Mouse (Mus musculus) megakaryocyte, embryonic 14.5 days (primary cell): ENCODE results near the gene Fbxl13. TPM values are rescaled to one million over a fixed set of nuclear protein-coding genes. Genes with fewer than 3 reads are reported as not detected.

Source experiments
- H3K27me3 ChIP-seq: replicated peaks from 2 replicates; pipeline ENCODE3; 2012; ENCODE audit warnings: inconsistent platforms
- H3K36me3 ChIP-seq: replicated peaks from 2 replicates; pipeline ENCODE3; 2012; ENCODE audit warnings: low read length, inconsistent platforms, mixed read lengths
- H3K4me1 ChIP-seq: 2 replicates; pipeline ENCODE4 v1.6.1; 2012; ENCODE audit warnings: inconsistent platforms
- H3K4me3 ChIP-seq: replicated peaks from 2 replicates; pipeline ENCODE3; 2012; ENCODE audit warnings: moderate library complexity, mild to moderate bottlenecking, inconsistent platforms
- H3K9me3 ChIP-seq: 2 replicates; pipeline ENCODE4 v1.6.1; 2012; ENCODE audit warnings: inconsistent platforms
- FLI1 ChIP-seq: IDR thresholded peaks from 2 replicates; pipeline ENCODE4 v1.6.1; 2012; ENCODE audit warnings: low read length, inconsistent platforms, mixed read lengths
- GATA1 ChIP-seq: IDR thresholded peaks from 3 replicates; pipeline ENCODE4 v1.6.1; 2012; ENCODE audit warnings: mixed read lengths, low read length, inconsistent platforms, borderline replicate concordance
- polyA plus RNA-seq: library from polyadenylated mRNA; stranded (reverse); fragments of >175 nt; gene quantifications from 2 replicates; pipeline ENCODE4 v1.2.3, GENCODE M21; 2012; ENCODE audit warnings: low replicate concordance; ENCODE audit not compliant: insufficient read depth

Gene Fbxl13
- polyA plus RNA-seq, 1 experiment: not detected

DNA sequence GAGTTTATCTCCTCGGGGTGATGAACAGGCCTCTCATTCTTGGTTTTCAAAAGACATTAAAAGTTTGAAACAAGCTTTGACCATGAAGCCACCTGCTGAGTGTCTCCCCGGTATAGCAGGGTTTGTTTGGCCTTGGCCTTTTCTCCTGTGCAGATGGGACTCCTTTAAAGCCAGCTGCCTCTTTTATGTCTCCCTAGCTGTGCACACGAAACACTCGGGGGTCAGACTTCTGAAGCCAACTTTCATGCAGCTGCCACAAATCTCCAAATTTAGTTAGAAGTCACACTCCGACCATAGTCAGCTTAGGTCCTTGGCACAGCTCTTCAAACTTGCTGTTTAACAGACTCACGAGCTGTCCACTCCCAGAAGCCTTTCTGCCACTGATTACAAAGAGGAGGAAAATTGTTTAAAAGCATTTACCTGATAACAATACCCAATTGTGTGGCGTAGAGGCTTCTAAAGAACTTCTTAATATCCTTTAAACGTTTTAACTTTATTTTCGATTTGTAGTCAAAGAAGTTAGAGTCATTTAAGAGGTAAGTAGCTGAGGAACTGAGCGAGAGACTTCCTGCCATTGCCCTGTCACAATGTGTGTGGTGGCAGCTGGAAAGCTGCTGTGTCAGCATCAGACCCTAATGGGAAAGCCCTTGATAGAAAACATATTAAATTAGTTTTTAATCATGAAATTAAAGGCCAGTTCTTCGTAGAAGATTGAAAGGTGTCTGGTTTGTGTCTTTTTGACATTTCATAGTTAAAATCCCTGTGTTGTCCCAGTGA lies 162.8 kb downstream of the Fbxl13 start:
- no peaks in the 10 kb centered on the region for H3K9me3 ChIP-seq
- peaks cover 34% of the 10 kb centered on the region for H3K4me1 ChIP-seq
- TF ChIP-seq GATA1: no peak
- TF ChIP-seq FLI1: no peak
- no peaks in the 10 kb centered on the region for H3K27me3 ChIP-seq
- no peak overlapping the region for H3K4me3 ChIP-seq
- peaks cover 34% of the 10 kb centered on the region for H3K36me3 ChIP-seq

DNA sequence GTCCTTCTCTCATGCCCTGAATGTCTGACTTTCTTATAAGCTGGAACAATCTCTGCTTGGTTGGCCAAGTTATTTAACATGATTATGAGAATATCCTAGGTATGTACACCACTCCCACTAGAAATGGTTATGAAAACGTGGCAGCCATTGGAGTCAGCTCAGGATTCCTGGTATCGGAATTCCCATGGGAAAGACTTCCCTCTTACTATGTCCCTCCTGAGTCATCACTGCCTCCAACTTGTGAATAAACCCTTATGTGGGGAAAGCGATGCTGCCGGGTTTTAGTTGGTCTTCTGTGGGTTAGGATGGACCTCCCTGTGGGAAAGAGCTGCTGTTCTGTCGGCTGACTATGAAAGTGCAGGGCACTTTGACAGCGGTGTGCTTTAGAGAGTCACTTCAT lies 163.9 kb downstream of the Fbxl13 start:
- TF ChIP-seq GATA1: no peak
- TF ChIP-seq FLI1: no peak
- Histone ChIP-seq H3K27me3 (no peaks in the 10 kb centered on the region), H3K9me3 (no peaks in the 10 kb centered on the region), H3K36me3 (peaks cover 36% of the 10 kb centered on the region), H3K4me3 (no peak overlapping the region), H3K4me1 (peaks cover 34% of the 10 kb centered on the region)

DNA sequence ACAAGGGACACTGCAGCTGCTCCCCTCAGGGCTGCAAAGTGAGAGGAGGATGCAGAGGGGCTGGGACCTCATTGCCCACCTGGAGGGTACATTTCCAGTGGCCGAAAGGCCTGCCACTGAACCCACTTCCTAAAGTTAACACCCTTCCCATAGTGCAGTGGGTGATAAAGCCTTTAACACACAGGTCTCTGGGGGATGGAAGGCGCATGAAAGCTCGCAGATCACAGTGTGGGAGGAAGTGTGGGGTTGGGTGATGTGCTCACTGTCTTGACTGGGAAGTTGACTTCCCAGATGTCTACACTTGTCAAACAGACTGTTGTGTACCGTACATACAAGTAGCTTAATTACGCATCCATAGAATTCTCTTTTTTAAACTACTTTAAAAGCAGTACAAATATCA lies 165.7 kb downstream of the Fbxl13 start:
- H3K4me1 ChIP-seq: peaks cover 29% of the 10 kb centered on the region
- H3K9me3 ChIP-seq: no peaks in the 10 kb centered on the region
- H3K4me3 ChIP-seq: peak overlapping the region; percentile 54
- TF ChIP-seq GATA1 (no peak), FLI1 (no peak)
- no peaks in the 10 kb centered on the region for H3K27me3 ChIP-seq
- peaks cover 49% of the 10 kb centered on the region for H3K36me3 ChIP-seq

DNA sequence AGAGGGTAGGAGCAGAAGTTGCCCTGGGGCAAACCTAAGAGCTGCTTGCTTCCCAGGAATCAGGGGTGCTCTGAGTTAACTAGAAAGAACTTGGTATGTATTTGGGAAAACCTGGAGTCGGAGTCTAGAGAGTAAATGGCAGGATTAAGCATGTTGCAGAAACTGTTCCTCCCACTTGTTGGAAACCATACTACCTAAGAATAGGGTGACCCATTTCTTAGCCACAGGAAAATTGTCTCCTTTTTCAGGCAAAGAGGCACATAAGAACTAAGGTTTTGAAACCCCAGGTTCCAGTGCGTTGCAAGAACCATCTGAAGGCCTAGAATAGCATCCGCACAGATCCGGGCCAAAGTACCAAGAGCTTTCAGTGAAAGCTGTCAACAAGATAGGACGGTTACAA lies 167.0 kb downstream of the Fbxl13 start:
- no peak overlapping the region for H3K4me3 ChIP-seq
- H3K4me1 ChIP-seq: peaks cover 29% of the 10 kb centered on the region
- H3K27me3 ChIP-seq: no peaks in the 10 kb centered on the region
- peaks cover 49% of the 10 kb centered on the region for H3K36me3 ChIP-seq
- no peak for TF ChIP-seq GATA1
- no peak for TF ChIP-seq FLI1
- no peaks in the 10 kb centered on the region for H3K9me3 ChIP-seq

DNA sequence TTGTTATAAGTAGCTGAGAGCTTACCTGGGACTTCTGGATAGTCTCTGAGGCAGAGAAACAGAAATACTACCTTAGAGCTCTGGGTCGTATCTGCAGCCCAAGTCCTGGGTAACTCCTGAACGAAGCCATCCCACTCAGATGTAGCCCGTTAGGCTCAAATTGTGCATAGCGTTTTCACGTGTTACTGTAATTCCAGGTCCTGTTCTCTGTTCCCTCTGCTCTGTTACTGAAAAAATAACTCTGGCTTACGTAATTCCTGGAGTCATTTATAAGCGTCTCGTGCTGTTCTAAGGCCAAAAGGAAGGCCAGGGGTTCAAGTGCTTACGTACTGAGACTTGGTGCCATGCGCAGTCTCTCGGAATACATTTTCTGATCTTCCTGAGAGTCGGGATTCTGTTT lies 177.3 kb downstream of the Fbxl13 start:
- Histone ChIP-seq H3K4me1 (peaks cover 6% of the 10 kb centered on the region), H3K27me3 (no peaks in the 10 kb centered on the region), H3K9me3 (no peaks in the 10 kb centered on the region), H3K36me3 (peaks cover 12% of the 10 kb centered on the region), H3K4me3 (no peak overlapping the region)
- TF ChIP-seq FLI1 (no peak), GATA1 (no peak)

DNA sequence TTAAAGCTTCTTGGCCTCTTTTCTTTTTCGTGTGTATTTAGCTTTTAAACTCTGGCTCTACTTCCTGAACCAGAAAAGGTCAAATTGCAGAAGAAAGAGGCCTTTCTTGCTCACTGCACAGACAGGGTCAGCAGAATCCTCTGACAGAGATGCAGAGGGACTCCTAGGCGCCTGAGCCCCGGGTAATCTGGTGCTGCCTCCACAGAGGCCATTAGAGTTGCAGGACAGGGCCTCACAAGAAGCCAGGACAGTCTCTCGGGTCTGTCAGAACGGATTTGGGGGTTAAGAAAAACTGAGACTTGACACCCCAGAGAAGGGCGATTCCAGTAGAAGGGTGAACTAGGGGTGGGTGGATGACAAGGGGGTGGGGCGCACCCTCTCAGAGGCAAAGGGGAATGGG lies 178.0 kb downstream of the Fbxl13 start:
- Histone ChIP-seq H3K36me3 (peaks cover 7% of the 10 kb centered on the region), H3K9me3 (no peaks in the 10 kb centered on the region), H3K27me3 (no peaks in the 10 kb centered on the region), H3K4me3 (no peak overlapping the region), H3K4me1 (peaks cover 6% of the 10 kb centered on the region)
- TF ChIP-seq FLI1 (no peak), GATA1 (no peak)

DNA sequence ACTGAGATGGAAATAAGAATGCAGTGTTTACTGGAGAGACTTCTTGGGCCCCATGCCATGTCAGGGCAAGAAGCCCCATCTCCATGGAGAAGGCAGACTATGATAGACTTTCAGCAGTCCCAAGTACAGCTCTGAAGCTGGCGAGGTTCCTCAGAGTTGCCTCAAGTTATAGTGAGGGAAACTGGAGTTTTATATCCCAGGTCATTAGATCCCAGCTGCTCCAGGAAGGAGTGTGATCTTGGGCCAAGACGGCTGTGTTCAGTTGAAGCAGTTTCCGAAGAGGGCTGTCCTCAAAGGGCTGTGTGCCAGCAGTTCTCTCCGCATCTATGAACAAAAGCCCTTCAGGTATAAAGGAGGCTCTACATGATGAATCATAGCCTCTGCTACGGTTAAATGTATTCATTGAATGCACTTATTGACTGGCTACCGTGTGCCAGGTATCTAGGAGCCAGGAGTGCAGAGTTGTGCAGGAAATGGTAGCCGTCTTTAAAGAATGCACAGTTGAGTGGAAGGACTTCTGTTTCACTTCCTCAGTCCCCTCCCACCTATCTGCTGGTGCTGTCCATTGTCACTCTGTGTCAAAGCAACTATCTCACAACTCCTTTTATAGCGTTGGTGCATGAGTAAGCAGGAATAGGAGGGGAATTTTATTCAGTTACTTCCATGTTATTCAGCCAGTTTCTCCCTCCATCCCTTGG lies 204.5 kb downstream of the Fbxl13 start:
- Histone ChIP-seq H3K36me3 (peaks cover 33% of the 10 kb centered on the region), H3K9me3 (no peaks in the 10 kb centered on the region), H3K27me3 (no peaks in the 10 kb centered on the region), H3K4me3 (peak overlapping the region; percentile 68), H3K4me1 (peaks cover 33% of the 10 kb centered on the region)
- TF ChIP-seq GATA1: no peak
- no peak for TF ChIP-seq FLI1

DNA sequence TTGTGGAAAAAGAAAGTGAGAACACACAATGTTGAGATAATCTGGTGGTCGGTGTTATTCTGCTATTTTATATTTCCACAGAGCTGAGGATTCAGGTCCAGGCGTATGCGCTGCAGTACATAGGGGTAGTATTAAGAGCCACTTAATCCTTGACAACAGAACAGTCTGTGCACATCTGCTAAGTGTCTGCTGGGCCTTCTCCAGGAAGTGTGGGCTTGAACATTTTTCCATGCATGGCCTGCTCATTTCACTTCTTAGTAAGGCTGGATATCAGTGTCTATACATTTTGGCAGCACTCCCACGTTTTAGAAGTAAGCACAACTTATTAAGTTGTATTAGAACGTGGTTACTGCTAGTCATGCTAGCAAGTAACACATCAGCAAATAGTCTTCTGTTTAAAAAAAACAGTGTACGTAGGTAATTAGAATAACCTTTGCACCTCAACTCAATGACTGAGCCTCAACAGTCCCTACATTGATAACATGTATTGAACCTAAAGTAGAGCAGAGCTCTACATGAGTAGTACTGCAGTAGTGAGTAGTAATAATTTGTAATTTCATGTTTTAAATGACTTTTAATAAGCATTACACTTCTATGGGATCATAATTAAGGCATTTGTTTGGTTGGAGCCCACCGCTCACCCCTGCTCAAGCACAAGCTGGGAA lies 205.9 kb downstream of the Fbxl13 start:
- Histone ChIP-seq H3K27me3 (no peaks in the 10 kb centered on the region), H3K4me1 (peaks cover 28% of the 10 kb centered on the region), H3K9me3 (no peaks in the 10 kb centered on the region), H3K36me3 (peaks cover 40% of the 10 kb centered on the region), H3K4me3 (no peak overlapping the region)
- no peak for TF ChIP-seq FLI1
- no peak for TF ChIP-seq GATA1

DNA sequence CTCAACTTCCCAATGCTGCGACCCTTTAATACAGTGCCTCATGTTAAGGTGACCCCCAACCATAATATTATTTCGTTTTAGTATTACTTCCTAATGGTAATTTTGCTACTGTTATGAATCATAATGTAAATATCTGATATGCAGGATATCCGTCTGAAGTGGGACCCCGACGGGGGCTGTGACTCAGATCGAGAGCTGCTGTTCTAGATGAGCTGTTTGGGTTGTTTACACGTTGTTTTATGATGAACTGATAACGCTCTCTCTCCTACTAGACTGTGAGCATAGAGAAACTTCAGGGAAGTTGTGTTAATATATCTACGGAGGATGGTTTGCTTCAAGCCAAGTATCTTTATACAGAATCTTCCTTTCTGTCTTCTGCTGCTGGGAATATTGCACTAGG lies 207.0 kb downstream of the Fbxl13 start:
- TF ChIP-seq FLI1 (no peak), GATA1 (no peak)
- Histone ChIP-seq H3K27me3 (no peaks in the 10 kb centered on the region), H3K4me3 (no peak overlapping the region), H3K4me1 (peaks cover 28% of the 10 kb centered on the region), H3K9me3 (no peaks in the 10 kb centered on the region), H3K36me3 (peaks cover 39% of the 10 kb centered on the region)

DNA sequence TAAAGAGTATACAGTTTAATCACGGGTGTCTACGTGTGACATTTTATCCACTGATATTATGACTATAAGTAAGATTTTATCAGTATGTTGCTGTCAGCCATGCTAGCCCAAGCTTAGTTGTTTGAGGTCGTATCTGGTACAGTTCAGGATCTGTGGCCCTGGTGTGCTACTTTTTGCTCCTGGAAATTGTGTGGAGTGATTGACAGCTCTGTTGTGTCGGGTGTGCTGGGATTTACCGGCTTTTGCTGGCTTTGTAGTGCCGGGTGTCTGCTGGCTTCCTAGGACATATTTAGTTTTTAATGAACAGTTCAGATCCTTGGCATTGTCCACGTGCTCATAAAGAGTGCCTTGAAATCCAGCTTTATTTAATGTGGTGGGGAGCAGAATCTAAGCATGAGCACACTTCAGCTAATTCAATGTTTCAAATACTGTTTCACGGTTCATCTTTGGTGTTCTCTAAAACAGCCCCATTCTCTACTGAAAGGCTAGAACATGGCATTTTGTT lies 208.9 kb downstream of the Fbxl13 start:
- H3K4me3 ChIP-seq: no peak overlapping the region
- peaks cover 39% of the 10 kb centered on the region for H3K36me3 ChIP-seq
- peaks cover 19% of the 10 kb centered on the region for H3K4me1 ChIP-seq
- H3K27me3 ChIP-seq: no peaks in the 10 kb centered on the region
- no peak for TF ChIP-seq FLI1
- no peak for TF ChIP-seq GATA1
- no peaks in the 10 kb centered on the region for H3K9me3 ChIP-seq
